Mouse (Mus musculus) liver, embryonic 13.5 days (tissue): ENCODE data around the gene Orm2. TPM values are rescaled to one million over a fixed set of nuclear protein-coding genes. Genes with fewer than 3 reads are reported as not detected.
A peak's percentile ranks its signal among the peaks of the same experiment; 100 is the strongest.

Experiments used
- ATAC-seq: fragments of 200-750 bp; cut with Nextera tagmentation; 2 replicates; pipeline ENCODE4 v1.8.0; 2017; ENCODE audit warnings: low read depth, mild to moderate bottlenecking, moderate number of reproducible peaks, moderate library complexity
- DNase-seq: peaks from one replicate; pipeline ENCODE4 v3.0.0; 2022
- H3K27ac ChIP-seq: fragments of 300-500 bp; sonication (generic); 2 replicates; pipeline ENCODE4 v1.5.1; 2015; ENCODE audit warnings: moderate library complexity, mild to moderate bottlenecking, inconsistent platforms
- H3K27me3 ChIP-seq: fragments of 300-500 bp; sonication (generic); 2 replicates; pipeline ENCODE4 v1.6.1; 2015; ENCODE audit warnings: mild to moderate bottlenecking, inconsistent platforms
- H3K36me3 ChIP-seq: fragments of 300-500 bp; sonication (generic); 2 replicates; pipeline ENCODE4 v1.6.1; 2015; ENCODE audit warnings: mild to moderate bottlenecking, inconsistent platforms
- H3K4me1 ChIP-seq: fragments of 300-500 bp; sonication (generic); replicated peaks from 2 replicates; pipeline ENCODE4 v1.6.1; 2015; ENCODE audit warnings: inconsistent platforms
- H3K4me2 ChIP-seq: fragments of 300-500 bp; sonication (generic); 2 replicates; pipeline ENCODE4 v1.6.1; 2015; ENCODE audit warnings: inconsistent platforms, mild to moderate bottlenecking, moderate library complexity
- H3K4me3 ChIP-seq: fragments of 300-500 bp; sonication (generic); replicated peaks from 2 replicates; pipeline ENCODE4 v1.5.1; 2015; ENCODE audit warnings: mild to moderate bottlenecking, inconsistent platforms
- H3K9ac ChIP-seq: fragments of 300-500 bp; sonication (generic); 2 replicates; pipeline ENCODE4 v1.6.1; 2015; ENCODE audit warnings: mild to moderate bottlenecking, inconsistent platforms
- H3K9me3 ChIP-seq: fragments of 300-500 bp; sonication (generic); replicated peaks from 2 replicates; pipeline ENCODE4 v1.6.1; 2016; ENCODE audit warnings: inconsistent platforms
- WGBS: fragments of 180-500 bp; shearing (Covaris S2); methylation state at CpG from one replicate; pipeline ENCODE4 v1.1.7; 2015; ENCODE audit not compliant: insufficient replicate concordance; 5-methylcytosine and 5-hydroxymethylcytosine counted together
- polyA plus RNA-seq: library from polyadenylated mRNA; unstranded; fragments of >200 nt; fragmentation: Nextera tagmentation; extraction: Ambion mirVana; gene quantifications from 2 replicates; pipeline ENCODE4 v1.2.1, GENCODE M21; 2015

Orm2 gene
- polyA plus RNA-seq, 1 experiment from 2014 or later, result not detected

- Histone ChIP-seq H3K9ac (peak overlapping the region; percentile 61), H3K36me3 (peaks cover 44% of the 10 kb centered on the region), H3K27me3 (no peaks in the 10 kb centered on the region), H3K4me3 (no peak overlapping the region), H3K4me1 (peaks cover 61% of the 10 kb centered on the region), H3K9me3 (no peaks in the 10 kb centered on the region), H3K4me2 (peak overlapping the region; percentile 59), H3K27ac (peak overlapping the region; percentile 86)
- DNase-seq (peak; percentile 49), ATAC-seq (peak; percentile 85)
- 45% methylated on average over 4 of the region's 4 CpGs for WGBS
These were observed 20.6 kb downstream of the Orm2 start for GRCm38 (mm10) chr4:63382676-63383369.

- Histone ChIP-seq H3K27me3 (no peaks in the 10 kb centered on the region), H3K9ac (peak overlapping the region; percentile 61), H3K9me3 (no peaks in the 10 kb centered on the region), H3K36me3 (peaks cover 38% of the 10 kb centered on the region), H3K27ac (peak overlapping the region; percentile 86), H3K4me2 (0 out of 2 replicates have a peak overlapping the region, but pooled peaks have one; percentile 59), H3K4me1 (peaks cover 60% of the 10 kb centered on the region), H3K4me3 (no peak overlapping the region)
- DNase-seq (no peak), ATAC-seq (peak; percentile 27)
- WGBS, result 54% methylated on average over 12 of the region's 12 CpGs
These were observed 21.2 kb downstream of the Orm2 start for GRCm38 (mm10) chr4:63383474-63383873.

GRCm38 (mm10) chr4:63384262-63384661 lies 22.0 kb downstream of the Orm2 start:
- ATAC-seq, result peak; percentile 73
- H3K27ac ChIP-seq, result peak overlapping the region; percentile 86

GRCm38 (mm10) chr4:63385253-63385652 lies 23.0 kb downstream of the Orm2 start:
- H3K4me1 ChIP-seq, result peaks cover 72% of the 10 kb centered on the region
- 79% methylated on average over 3 of the region's 3 CpGs for WGBS
- DNase-seq (no peak), ATAC-seq (no peak)
- no peak overlapping the region for H3K9ac ChIP-seq
- no peaks in the 10 kb centered on the region for H3K9me3 ChIP-seq
- peak overlapping the region; percentile 34 for H3K27ac ChIP-seq
- H3K27me3 ChIP-seq, result no peaks in the 10 kb centered on the region
- H3K4me2 ChIP-seq, result no peak overlapping the region
- peaks cover 21% of the 10 kb centered on the region for H3K36me3 ChIP-seq
- no peak overlapping the region for H3K4me3 ChIP-seq

More at GRCm38 (mm10) chr4:63384262-63384661, 22.0 kb downstream of the Orm2 start:
- no peaks in the 10 kb centered on the region for H3K9me3 ChIP-seq
- no peak overlapping the region for H3K4me2 ChIP-seq
- 69% methylated on average over 4 of the region's 4 CpGs for WGBS
- peaks cover 30% of the 10 kb centered on the region for H3K36me3 ChIP-seq
- DNase-seq, result no peak
- H3K27me3 ChIP-seq, result no peaks in the 10 kb centered on the region
- no peak overlapping the region for H3K4me3 ChIP-seq
- H3K9ac ChIP-seq, result peak overlapping the region; percentile 61
- H3K4me1 ChIP-seq, result peaks cover 62% of the 10 kb centered on the region

- Histone ChIP-seq H3K9ac (no peak overlapping the region), H3K4me1 (peaks cover 75% of the 10 kb centered on the region), H3K4me3 (no peak overlapping the region), H3K27ac (peak overlapping the region; percentile 34), H3K27me3 (no peaks in the 10 kb centered on the region), H3K4me2 (no peak overlapping the region), H3K36me3 (peaks cover 18% of the 10 kb centered on the region), H3K9me3 (no peaks in the 10 kb centered on the region)
- 40% methylated on average over 11 of the region's 11 CpGs for WGBS
- ATAC-seq (no peak), DNase-seq (no peak)
These were observed 23.5 kb downstream of the Orm2 start for GRCm38 (mm10) chr4:63385784-63386183.

GRCm38 (mm10) chr4:63388029-63388428 lies 25.8 kb downstream of the Orm2 start:
- Histone ChIP-seq H3K4me3 (no peak overlapping the region), H3K9ac (no peak overlapping the region), H3K4me1 (peaks cover 58% of the 10 kb centered on the region), H3K27me3 (no peaks in the 10 kb centered on the region), H3K36me3 (0 out of 2 replicates have a peak, but pooled peaks cover 7% of the 10 kb centered on the region), H3K4me2 (no peak overlapping the region), H3K27ac (no peak overlapping the region), H3K9me3 (no peaks in the 10 kb centered on the region)
- ATAC-seq, result no peak
- 87% methylated on average over 6 of the region's 6 CpGs for WGBS
- DNase-seq, result no peak

- no peak overlapping the region for H3K4me2 ChIP-seq
- peak; percentile 47 for DNase-seq
- H3K4me3 ChIP-seq, result no peak overlapping the region
- peaks cover 7% of the 10 kb centered on the region; the same call in 1 of the 2 replicates for H3K36me3 ChIP-seq
- no peaks in the 10 kb centered on the region for H3K9me3 ChIP-seq
- H3K27me3 ChIP-seq, result no peaks in the 10 kb centered on the region
- H3K9ac ChIP-seq, result 0 out of 2 replicates have a peak overlapping the region, but pooled peaks have one; percentile 20
- peaks cover 45% of the 10 kb centered on the region for H3K4me1 ChIP-seq
- H3K27ac ChIP-seq, result peak overlapping the region; percentile 31; the same call in 1 of the 2 replicates
- peak; percentile 33 for ATAC-seq
- 46% methylated on average over 8 of the region's 8 CpGs for WGBS
These were observed 27.1 kb downstream of the Orm2 start for GRCm38 (mm10) chr4:63389121-63389886.

GRCm38 (mm10) chr4:63389887-63390528 lies 27.8 kb downstream of the Orm2 start:
- no peak for DNase-seq
- Histone ChIP-seq H3K4me1 (peaks cover 40% of the 10 kb centered on the region), H3K9ac (no peak overlapping the region), H3K9me3 (no peaks in the 10 kb centered on the region), H3K36me3 (peaks cover 8% of the 10 kb centered on the region), H3K4me3 (no peak overlapping the region), H3K27ac (peak overlapping the region; percentile 41), H3K4me2 (no peak overlapping the region), H3K27me3 (no peaks in the 10 kb centered on the region)
- peak; percentile 63 for ATAC-seq
- 61% methylated on average over 11 of the region's 11 CpGs for WGBS

GRCm38 (mm10) chr4:63391322-63391721 lies 29.1 kb downstream of the Orm2 start:
- DNase-seq, result no peak
- 63% methylated on average over 6 of the region's 6 CpGs for WGBS
- no peaks in the 10 kb centered on the region for H3K27me3 ChIP-seq
- H3K9me3 ChIP-seq, result no peaks in the 10 kb centered on the region
- H3K4me2 ChIP-seq, result no peak overlapping the region
- H3K9ac ChIP-seq, result no peak overlapping the region
- no peak overlapping the region for H3K27ac ChIP-seq
- no peak overlapping the region for H3K4me3 ChIP-seq
- peaks cover 14% of the 10 kb centered on the region for H3K36me3 ChIP-seq
- H3K4me1 ChIP-seq, result peaks cover 27% of the 10 kb centered on the region
- ATAC-seq, result no peak

GRCm38 (mm10) chr4:63397981-63398537 lies 35.8 kb downstream of the Orm2 start:
- no peaks in the 10 kb centered on the region for H3K9me3 ChIP-seq
- H3K4me2 ChIP-seq, result peak overlapping the region; percentile 26; the same call in 1 of the 2 replicates
- no peak overlapping the region for H3K4me3 ChIP-seq
- H3K36me3 ChIP-seq, result peaks cover 6% of the 10 kb centered on the region
- WGBS, result 81% methylated on average over 10 of the region's 10 CpGs
- no peaks in the 10 kb centered on the region for H3K27me3 ChIP-seq
- ATAC-seq (no peak), DNase-seq (no peak)
- peaks cover 49% of the 10 kb centered on the region for H3K4me1 ChIP-seq
- H3K27ac ChIP-seq, result no peak overlapping the region
- no peak overlapping the region for H3K9ac ChIP-seq
